Mouse (Mus musculus) thymus, adult 2 months (tissue): Measurements from ENCODE around the gene Mis18bp1.

Source experiments
- CTCF ChIP-seq: fragments of 200-500 bp; IDR thresholded peaks from 2 replicates; pipeline ENCODE4 v1.5.1; 2012; ENCODE audit warnings: mild to moderate bottlenecking, control low read depth, low read length, moderate library complexity, borderline replicate concordance; ENCODE audit not compliant: control insufficient read depth, poor library complexity, insufficient read depth; ENCODE audit errors: extremely low read depth
- POLR2A ChIP-seq: fragments of 200-500 bp; IDR thresholded peaks from 2 replicates; pipeline ENCODE4 v1.6.1; 2012; ENCODE audit warnings: mild to moderate bottlenecking, low read length, control low read depth, moderate library complexity; ENCODE audit not compliant: control insufficient read depth, poor library complexity, insufficient read depth; ENCODE audit errors: extremely low read depth

- TF ChIP-seq POLR2A (no peak), CTCF (no peak)
These were observed 44.0 kb upstream of the Mis18bp1 start for GRCm38 (mm10) chr12:65216404-65216840.
